Mouse (Mus musculus): ENCODE measurements around the gene Lars2.

Lars2 gene

GRCm38 (mm10) chr9:123478586-123479195 is 112.0 kb downstream of the Lars2 start, which contains the start of gene Limd1:
TSS of gene Limd1 (plus strand) at chr9:123478706.
- peak; percentile 54 to 63 for DNase-seq

DNA sequence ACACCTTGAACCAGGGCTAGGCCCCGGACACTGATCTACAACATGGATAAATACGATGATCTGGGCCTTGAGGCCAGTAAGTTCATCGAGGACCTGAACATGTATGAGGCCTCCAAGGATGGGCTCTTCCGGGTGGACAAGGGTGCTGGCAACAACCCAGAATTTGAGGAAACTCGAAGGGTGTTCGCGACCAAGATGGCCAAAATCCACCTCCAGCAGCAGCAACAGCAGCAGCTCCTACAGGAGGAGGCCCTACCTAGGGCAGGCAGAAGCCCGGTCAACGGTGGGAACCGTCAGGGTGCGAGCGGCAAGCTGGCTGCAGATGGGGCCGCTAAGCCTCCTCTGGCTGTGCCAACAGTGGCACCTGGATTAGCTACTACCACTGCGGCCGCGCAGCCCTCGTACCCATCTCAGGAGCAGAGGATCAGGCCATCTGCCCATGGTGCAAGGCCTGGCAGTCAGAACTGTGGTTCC is 112.5 kb downstream of the Lars2 start:
- DNase-seq = peak; percentile 22 to 26

DNA sequence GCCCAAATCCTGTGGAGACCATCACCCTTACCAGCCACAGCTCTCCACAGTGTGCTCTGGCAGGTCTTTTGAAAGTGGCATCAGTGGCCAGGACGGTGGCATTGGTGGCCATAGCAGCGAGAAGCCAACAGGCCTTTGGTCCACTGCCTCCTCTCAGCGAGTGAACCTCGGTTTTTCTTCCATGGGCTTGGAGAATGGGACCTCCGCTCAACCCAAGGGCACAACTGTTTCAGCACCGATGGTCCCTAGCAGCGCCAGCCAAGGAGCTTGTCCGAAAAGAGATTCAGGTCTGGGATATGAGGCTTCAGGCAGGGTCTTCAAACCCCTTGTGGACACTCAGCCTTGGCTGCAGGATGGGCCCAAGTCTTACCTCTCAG is 113.1 kb downstream of the Lars2 start:
- DNase-seq = no peak

DNA sequence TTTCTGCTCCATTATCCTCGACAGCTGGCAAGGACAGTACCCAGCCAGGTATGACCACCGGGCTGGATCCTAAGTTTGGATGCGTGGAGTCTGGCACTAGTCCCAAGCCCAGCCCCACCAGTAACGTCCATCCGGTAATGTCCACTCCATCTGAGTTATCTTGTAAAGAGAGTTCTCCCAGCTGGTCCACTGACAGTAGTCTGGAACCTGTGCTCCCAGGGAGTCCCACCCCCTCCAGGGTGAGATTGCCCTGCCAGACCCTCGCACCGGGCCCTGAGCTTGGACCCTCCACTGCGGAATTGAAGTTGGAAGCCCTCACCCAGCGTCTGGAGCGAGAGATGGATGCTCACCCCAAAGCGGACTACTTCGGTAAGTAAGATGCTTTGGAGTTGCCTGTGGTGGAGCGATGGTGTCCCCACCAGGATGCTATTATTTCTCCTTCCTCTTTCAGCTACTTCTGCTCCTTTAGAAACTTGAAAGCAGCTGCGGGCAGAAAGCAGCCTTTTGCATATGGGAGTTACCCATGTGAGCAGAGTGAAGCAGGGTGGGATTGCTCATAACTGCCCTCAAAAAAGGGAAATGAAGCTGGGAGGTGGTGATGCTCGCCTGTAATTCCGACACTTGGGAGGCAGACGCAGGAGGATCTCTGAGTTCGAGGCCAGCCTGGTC is 113.7 kb downstream of the Lars2 start:
- DNase-seq = no peak

DNA sequence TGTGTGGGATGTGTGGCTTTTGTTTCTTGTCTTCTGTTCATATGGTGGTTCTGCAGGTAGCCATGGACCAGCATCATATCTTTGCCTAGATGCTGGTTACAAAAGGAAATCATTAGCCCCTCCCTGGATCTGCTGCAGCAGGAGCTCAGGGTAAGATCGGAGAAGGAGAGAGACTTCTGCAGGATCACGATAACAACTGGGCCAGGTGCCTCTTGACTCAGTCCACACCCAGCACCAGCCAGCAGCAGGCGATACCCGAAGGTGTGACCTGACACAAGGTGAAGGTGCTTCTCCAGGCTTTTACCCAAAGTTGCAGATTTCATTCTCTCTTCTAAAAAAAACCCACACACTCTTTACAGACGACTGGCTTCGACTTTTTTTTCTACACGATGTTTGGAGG is 114.4 kb downstream of the Lars2 start:
- no peak for DNase-seq

DNA sequence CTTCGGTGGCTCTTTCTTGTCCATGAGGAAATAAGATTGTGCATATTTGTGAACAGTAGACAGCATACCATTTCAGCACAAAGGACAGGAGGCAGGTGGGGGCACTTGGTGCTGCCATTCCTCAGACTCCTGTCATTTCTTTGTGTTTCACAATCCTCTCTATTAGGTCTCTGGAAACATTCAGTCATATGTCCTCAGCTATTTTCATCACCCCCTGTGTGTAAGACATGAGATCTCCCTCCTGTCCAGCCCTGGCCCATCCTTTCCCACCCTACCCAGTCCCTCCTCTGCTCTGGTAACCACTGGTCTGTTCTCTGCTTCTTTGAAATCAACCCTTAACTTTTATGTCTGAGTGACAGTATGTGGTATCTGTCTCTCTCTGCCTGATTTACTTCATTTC is 116.9 kb downstream of the Lars2 start:
- DNase-seq = no peak

- DNase-seq = no peak
These were observed 118.1 kb downstream of the Lars2 start for GRCm38 (mm10) chr9:123484830-123485229.

DNA sequence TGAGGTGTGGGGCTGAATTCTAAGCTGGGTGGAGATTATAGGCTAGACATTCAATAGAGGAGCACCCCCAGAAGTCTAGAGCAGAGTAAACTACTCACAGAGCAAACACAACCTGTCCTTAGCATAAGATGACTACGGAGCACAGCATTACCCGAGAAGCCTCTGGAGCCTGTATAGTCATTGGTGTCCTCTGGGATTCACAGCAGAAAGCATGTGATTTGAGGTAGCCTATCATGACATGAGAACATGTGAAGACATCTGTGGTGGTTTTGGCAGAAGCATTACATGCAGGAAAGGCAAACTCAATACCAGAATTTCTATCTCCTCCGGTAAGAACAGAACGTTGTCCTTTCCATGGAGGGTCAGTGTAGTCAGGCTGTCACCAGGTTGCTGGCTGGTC is 118.8 kb downstream of the Lars2 start:
- DNase-seq = no peak

- DNase-seq = no peak
These were observed 119.9 kb downstream of the Lars2 start for GRCm38 (mm10) chr9:123486635-123487034.

DNA sequence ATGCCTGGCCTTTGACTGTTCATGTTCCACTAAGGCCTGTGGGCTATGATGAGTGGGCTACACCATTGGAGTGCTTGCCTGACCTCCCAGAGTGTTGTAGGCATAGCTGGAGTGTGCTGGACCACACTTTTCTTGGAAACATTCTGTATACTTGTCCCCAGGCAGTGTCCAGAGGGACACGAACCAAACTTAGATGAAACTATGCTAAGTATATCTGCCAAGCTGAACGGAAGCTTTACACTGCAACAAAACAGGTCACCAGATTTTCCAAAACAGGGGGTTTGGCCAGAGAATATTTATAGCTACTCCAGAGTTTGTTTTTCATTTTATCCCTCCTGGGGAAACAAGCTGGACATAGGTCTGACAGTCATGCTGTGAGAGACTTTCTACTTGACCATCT is 122.3 kb downstream of the Lars2 start:
- DNase-seq = no peak

DNA sequence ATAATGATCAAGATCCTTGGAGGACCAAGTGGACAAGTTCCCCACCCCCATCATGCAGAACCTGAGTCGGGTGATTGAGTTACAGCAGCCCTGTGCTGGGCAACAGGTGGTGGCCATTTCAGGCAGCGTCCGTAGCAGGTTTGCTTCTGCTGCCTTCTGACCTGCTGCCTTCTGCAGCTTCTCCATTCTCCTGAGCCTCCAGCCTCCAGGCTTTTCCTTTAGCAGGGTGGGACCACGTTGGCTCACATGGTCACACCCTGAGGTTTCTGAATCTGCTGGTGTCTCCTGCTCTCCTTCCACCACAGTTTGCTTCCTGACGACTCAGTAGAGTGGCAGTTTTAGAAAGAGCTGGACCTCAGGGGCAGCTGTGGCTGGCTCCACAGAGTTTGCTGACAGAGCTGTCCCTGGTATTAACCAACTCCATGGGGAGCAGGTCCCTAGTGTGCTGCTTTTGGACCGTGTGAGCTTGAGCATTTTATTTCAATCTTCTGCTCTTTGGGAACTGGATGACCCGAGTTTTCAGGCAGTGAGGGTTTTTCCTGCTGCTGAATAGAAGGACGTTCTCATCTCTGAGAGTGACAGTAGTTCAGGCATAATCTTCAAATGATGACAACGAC is 123.1 kb downstream of the Lars2 start:
- no peak for DNase-seq

GRCm38 (mm10) chr9:123490930-123491329 is 124.2 kb downstream of the Lars2 start:
- DNase-seq = no peak

DNA sequence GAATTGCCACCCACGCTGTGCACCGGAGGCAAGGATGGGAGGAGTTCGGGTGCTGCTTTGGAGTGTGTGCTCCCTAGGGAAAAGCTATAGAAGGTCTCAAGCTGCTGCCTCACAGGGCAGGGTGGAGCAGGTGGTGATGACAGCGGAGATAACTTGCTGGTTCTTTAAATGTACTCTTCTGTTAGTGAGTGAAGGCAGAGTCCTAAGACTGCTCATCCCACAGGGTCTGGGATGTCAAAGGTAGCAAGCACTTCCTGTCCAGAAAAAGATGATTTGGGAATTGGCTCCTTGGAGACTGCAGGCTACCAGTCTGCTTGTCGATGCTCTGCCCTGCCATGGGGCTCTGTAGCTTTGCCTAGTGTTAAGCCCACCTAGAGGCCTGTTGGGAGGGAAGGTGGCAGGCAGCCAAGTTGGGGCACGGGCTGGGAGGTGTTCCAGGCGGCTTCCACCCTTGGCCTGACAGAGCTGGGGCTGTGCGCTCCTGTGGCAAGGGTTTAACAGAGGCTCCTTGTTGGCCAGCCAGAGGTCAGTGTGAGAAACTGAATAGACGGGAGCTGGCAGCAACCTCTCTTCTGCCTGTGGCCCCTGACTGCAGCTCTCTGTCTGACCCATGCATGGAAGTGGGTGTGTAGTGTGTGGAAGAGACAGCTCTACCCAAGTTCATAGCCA is 125.3 kb downstream of the Lars2 start:
- peak; percentile 42 to 51 for DNase-seq

GRCm38 (mm10) chr9:123496665-123497064 is 129.9 kb downstream of the Lars2 start:
- DNase-seq = no peak

GRCm38 (mm10) chr9:123497906-123498305 is 131.2 kb downstream of the Lars2 start:
- DNase-seq = no peak

GRCm38 (mm10) chr9:123500480-123500879 is 133.8 kb downstream of the Lars2 start:
- no peak for DNase-seq

GRCm38 (mm10) chr9:123503171-123503834 is 136.6 kb downstream of the Lars2 start:
- no peak for DNase-seq

DNA sequence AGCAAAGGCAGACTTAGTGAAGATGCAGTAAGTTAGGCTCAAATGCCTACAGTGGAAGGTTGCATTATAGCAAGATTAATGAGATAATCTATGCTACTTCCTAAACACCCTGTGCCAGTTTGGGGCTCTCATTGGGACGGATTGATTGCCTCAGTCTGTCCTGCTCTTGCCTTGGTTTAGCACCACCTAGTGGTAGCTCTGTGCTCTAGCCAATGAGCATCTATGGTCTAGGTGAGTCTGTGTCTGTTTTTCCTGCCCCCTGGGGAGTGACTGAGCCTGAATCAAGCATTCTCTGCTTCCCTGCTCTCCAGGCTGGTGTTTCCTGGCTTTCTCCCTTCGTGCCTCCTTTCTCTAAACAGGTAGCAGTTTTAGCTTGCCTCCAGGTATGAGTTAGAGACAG is 137.6 kb downstream of the Lars2 start:
- peak; percentile 74 to 75 for DNase-seq

DNA sequence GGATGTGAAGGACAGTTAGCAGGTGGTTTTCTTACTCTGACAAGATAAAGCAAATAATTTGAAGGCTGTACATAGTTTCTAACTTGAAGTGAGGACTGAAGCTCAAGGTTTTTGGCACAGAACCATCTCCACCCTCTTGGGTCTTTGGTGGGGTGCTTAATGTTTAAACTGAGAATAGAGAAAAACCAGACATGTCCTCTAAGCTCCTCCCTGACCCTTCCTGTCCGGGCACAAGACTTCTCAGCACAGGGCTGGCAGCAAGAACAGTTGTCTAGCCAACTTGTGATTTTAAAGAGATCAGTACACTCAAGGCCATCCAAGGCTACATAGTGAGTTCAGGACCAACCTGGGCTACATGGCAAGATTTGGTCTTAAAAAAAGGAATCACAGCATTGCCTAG is 138.9 kb downstream of the Lars2 start:
- DNase-seq = no peak

GRCm38 (mm10) chr9:123506270-123507146 is 139.8 kb downstream of the Lars2 start:
- no peak for DNase-seq

DNA sequence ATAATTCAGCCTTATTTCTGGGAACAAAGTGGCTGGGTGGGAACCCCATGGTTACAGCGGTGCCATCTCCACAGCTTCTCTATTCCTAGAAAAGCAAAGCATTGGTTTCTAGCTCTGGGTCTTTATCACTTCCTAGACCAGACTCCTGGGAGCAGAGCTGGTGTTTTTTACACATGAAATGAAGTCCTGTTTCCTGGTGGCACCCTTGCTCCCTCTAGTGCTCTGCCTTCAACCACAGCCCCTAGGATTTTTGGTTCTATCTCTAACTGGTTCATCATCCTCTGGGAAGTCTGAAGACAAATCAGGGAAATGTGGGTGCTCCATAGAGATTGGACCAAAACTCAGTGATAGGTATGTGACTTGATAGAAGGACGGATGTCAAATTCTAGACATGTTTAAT is 140.7 kb downstream of the Lars2 start:
- no peak for DNase-seq

DNA sequence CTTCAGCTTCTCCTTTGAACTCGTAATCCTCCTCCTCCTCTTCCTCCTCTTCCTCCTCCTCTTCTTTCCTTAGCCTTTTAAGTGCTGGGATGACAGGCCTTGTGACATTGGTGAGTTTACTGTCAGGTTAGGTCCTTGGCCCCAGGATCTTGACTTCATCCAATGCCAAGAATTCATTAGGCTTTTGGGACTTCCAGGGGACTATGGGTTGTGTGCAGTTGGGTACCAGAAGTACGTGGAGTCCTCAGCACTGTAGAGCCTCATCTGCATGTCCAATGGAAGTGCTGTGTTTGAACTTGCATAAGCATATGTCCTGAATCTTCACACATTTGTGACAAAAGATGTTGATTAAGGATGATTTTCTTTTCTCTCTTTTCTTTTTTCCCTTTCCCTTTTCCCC is 142.3 kb downstream of the Lars2 start:
- no peak for DNase-seq
